Mouse (Mus musculus): Measurements from ENCODE around the gene Pithd1. TPM values are rescaled to one million over a fixed set of nuclear protein-coding genes. Genes with fewer than 3 reads are reported as not detected.
A peak's percentile ranks its signal among the peaks of the same experiment; 100 is the strongest.

Gene Pithd1
- polyA plus RNA-seq, 1 experiment, result 140 TPM

DNA sequence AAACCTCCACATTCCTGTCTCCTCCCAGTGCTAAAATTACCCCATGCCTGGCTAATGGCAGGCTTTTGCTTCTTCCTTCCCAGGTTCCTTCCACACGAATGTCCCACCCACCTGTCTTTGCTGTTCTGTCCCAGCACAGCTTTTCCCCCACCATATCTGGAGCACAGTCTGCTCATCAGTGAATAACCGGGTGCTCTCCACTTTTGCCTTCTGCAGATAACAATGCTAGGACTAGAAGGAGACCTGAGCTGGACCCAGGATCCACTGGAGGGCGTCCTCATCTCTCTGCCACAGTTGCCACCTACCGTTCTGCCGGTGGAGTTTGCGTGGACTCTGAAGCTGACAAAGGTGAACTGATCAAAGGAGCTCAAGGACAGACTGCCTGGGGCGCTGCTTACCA lies 48.2 kb downstream of the Pithd1 start:
- Histone ChIP-seq H3K4me3 (ENCODE audit: control insufficient read depth, insufficient read depth, low read length) (no peak overlapping the region), H3K4me1 (replicated peaks; ENCODE audit: control insufficient read depth, insufficient read depth, low read length) (no peaks in the 10 kb centered on the region), H3K36me3 (ENCODE audit: control insufficient read depth, insufficient read depth, low read length) (no peaks in the 10 kb centered on the region; the same call in 1 of the 2 replicates), H3K27ac (ENCODE audit: control insufficient read depth, insufficient read depth, low read length) (no peak overlapping the region), H3K27me3 (ENCODE audit: control insufficient read depth, insufficient read depth, low read length) (no peaks in the 10 kb centered on the region)
- WGBS, result 98% methylated on average over 7 of the region's 7 CpGs
- no peak for DNase-seq
- TF ChIP-seq POLR2A (IDR thresholded peaks at IDR 0.05; ENCODE audit: control insufficient read depth, extremely low read depth, insufficient read depth, low read length, poor library complexity), result no peak
- no peak for TF ChIP-seq CTCF (IDR thresholded peaks at IDR 0.05; ENCODE audit: borderline replicate concordance, control insufficient read depth, extremely low read depth, insufficient read depth, low read length, poor library complexity)

DNA sequence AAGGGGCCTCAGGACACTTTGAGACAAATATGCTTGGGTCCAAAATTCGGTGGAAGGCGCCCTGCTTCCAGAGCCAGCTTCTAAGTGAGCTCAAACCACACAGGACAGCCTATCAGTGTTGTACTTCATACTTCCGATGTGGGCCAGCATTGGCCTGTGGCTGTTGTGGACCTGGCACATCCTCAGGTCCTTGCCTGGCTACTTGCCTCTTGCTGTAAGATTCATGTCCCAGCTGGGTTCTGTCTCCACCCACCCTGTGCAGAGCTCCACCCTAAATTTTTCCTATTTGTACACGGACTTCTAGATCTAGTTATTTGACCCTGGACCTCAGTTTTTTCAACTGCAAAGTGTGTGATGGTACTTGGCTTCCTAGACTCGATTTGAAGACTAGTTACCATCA lies 51.6 kb downstream of the Pithd1 start:
- Histone ChIP-seq H3K4me3 (ENCODE audit: control insufficient read depth, insufficient read depth, low read length) (no peak overlapping the region), H3K27ac (ENCODE audit: control insufficient read depth, insufficient read depth, low read length) (no peak overlapping the region), H3K4me1 (replicated peaks; ENCODE audit: control insufficient read depth, insufficient read depth, low read length) (no peaks in the 10 kb centered on the region), H3K27me3 (ENCODE audit: control insufficient read depth, insufficient read depth, low read length) (no peaks in the 10 kb centered on the region), H3K36me3 (ENCODE audit: control insufficient read depth, insufficient read depth, low read length) (peaks cover 4% of the 10 kb centered on the region; the same call in 1 of the 2 replicates)
- no peak for DNase-seq
- TF ChIP-seq CTCF (IDR thresholded peaks at IDR 0.05; ENCODE audit: borderline replicate concordance, control insufficient read depth, extremely low read depth, insufficient read depth, low read length, poor library complexity) (no peak), POLR2A (IDR thresholded peaks at IDR 0.05; ENCODE audit: control insufficient read depth, extremely low read depth, insufficient read depth, low read length, poor library complexity) (no peak)
- WGBS, result 92% methylated on average over 5 of the region's 5 CpGs

DNA sequence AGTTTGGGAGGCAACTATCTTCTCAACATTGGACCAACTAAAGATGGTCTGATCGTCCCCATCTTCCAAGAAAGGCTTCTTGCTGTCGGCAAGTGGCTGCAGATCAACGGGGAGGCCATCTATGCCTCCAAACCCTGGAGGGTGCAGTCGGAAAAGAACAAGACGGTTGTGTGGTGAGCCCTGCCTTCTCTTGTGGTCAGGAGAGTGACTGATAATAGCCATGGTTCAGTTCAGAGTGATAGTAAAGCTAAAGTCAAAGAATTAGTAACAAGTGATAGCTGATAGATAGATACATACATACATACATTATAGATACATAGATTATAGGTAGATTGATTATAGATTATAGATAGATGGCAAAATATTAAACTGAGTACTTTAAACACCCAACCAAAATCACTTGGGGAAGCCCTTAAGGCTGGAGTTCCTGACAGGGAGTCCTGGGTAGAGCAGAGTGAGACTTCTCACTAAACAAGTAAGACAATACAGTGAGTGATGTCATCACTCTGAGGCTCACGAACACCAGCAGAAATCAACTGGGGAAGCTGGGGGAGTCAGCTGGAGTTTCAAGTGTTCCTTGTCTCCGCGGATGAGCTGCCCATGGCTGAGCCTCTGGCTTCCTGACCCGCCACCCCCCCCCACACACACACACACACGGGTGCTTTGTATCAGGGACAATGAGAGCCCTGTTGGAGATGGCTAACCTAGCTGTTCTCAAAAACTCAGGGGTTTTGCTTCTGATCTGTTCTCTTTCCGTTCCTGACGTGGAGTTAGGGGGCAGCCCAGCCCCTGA lies 52.2 kb downstream of the Pithd1 start:
- TF ChIP-seq POLR2A (IDR thresholded peaks at IDR 0.05; ENCODE audit: control insufficient read depth, extremely low read depth, insufficient read depth, low read length, poor library complexity), result no peak
- TF ChIP-seq CTCF (IDR thresholded peaks at IDR 0.05; ENCODE audit: borderline replicate concordance, control insufficient read depth, extremely low read depth, insufficient read depth, low read length, poor library complexity), result no peak
- 83% methylated on average over 12 of the region's 12 CpGs for WGBS
- DNase-seq, result no peak
- Histone ChIP-seq H3K27ac (ENCODE audit: control insufficient read depth, insufficient read depth, low read length) (no peak overlapping the region), H3K4me3 (ENCODE audit: control insufficient read depth, insufficient read depth, low read length) (no peak overlapping the region), H3K4me1 (replicated peaks; ENCODE audit: control insufficient read depth, insufficient read depth, low read length) (no peaks in the 10 kb centered on the region), H3K27me3 (ENCODE audit: control insufficient read depth, insufficient read depth, low read length) (no peaks in the 10 kb centered on the region), H3K36me3 (ENCODE audit: control insufficient read depth, insufficient read depth, low read length) (peaks cover 4% of the 10 kb centered on the region; the same call in 1 of the 2 replicates)

DNA sequence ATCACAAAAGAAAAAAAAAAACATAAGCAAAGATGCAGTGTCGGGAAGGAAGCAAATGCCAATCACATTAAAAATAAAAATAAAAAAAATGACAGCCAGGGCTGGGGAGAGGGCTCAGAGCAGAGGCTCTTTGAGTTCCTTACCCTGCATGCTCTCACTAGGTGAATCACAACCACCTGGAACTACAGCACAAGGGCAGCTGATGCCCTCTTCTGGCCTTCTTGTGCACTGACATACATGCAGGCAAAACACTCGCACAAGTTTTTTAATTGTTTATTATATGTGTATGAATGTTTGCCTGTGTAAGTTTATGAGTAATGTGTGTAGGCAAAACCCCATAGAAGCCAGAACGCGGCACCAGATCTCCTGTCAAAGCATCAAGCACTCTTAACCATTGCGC lies 55.2 kb downstream of the Pithd1 start:
- Histone ChIP-seq H3K4me1 (replicated peaks; ENCODE audit: control insufficient read depth, insufficient read depth, low read length) (no peaks in the 10 kb centered on the region), H3K36me3 (ENCODE audit: control insufficient read depth, insufficient read depth, low read length) (peaks cover 4% of the 10 kb centered on the region; the same call in 1 of the 2 replicates), H3K27me3 (ENCODE audit: control insufficient read depth, insufficient read depth, low read length) (no peaks in the 10 kb centered on the region), H3K27ac (ENCODE audit: control insufficient read depth, insufficient read depth, low read length) (no peak overlapping the region), H3K4me3 (ENCODE audit: control insufficient read depth, insufficient read depth, low read length) (no peak overlapping the region)
- peak; percentile 40 for DNase-seq
- WGBS, result 78% methylated on average over 5 of the region's 5 CpGs
- no peak for TF ChIP-seq CTCF (IDR thresholded peaks at IDR 0.05; ENCODE audit: borderline replicate concordance, control insufficient read depth, extremely low read depth, insufficient read depth, low read length, poor library complexity)
- TF ChIP-seq POLR2A (IDR thresholded peaks at IDR 0.05; ENCODE audit: control insufficient read depth, extremely low read depth, insufficient read depth, low read length, poor library complexity), result no peak

DNA sequence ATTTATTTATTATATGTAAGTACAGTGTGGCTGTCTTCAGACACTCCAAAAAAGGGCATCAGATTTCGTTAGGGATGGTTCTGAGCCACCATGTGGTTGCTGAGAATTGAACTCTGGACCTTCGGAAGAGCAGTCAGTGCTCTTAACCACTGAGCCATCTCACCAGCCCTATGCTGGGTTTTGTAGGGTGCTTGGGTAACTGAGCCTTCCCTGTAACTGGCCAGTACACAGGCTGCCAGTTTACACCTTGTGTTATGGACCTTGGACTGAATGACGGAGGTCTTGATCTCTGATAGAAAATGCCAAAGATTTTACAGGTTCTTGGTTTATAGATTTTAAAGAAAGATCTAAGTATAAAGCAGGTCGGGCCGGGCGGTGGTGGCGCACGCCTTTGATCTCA lies 56.8 kb downstream of the Pithd1 start:
- Histone ChIP-seq H3K4me3 (ENCODE audit: control insufficient read depth, insufficient read depth, low read length) (no peak overlapping the region), H3K4me1 (replicated peaks; ENCODE audit: control insufficient read depth, insufficient read depth, low read length) (no peaks in the 10 kb centered on the region), H3K27me3 (ENCODE audit: control insufficient read depth, insufficient read depth, low read length) (no peaks in the 10 kb centered on the region), H3K36me3 (ENCODE audit: control insufficient read depth, insufficient read depth, low read length) (peaks cover 4% of the 10 kb centered on the region; the same call in 1 of the 2 replicates), H3K27ac (ENCODE audit: control insufficient read depth, insufficient read depth, low read length) (no peak overlapping the region)
- 98% methylated on average over 8 of the region's 8 CpGs for WGBS
- TF ChIP-seq CTCF (IDR thresholded peaks at IDR 0.05; ENCODE audit: borderline replicate concordance, control insufficient read depth, extremely low read depth, insufficient read depth, low read length, poor library complexity) (no peak), POLR2A (IDR thresholded peaks at IDR 0.05; ENCODE audit: control insufficient read depth, extremely low read depth, insufficient read depth, low read length, poor library complexity) (no peak)
- DNase-seq, result no peak

DNA sequence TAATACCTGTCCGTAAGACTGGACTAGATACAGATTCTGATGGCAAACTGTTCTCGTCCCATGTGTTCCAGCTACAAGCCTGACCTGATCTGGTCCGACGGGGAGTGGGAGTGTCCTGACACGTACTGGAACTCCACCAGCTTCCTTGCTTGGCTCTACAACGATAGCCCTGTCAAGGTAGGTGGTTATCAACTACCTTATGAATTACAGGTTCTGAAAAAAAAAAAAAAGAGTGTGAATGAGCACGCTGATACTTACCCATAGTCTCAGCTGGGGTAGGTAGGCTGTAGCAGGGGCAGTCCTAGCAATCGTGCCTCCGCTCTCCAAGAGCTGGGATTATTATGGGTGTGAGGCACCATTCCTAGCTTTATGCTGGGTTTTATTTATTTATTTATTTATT lies 57.2 kb downstream of the Pithd1 start:
- TF ChIP-seq CTCF (IDR thresholded peaks at IDR 0.05; ENCODE audit: borderline replicate concordance, control insufficient read depth, extremely low read depth, insufficient read depth, low read length, poor library complexity) (no peak), POLR2A (IDR thresholded peaks at IDR 0.05; ENCODE audit: control insufficient read depth, extremely low read depth, insufficient read depth, low read length, poor library complexity) (no peak)
- Histone ChIP-seq H3K27me3 (ENCODE audit: control insufficient read depth, insufficient read depth, low read length) (no peaks in the 10 kb centered on the region), H3K4me3 (ENCODE audit: control insufficient read depth, insufficient read depth, low read length) (no peak overlapping the region), H3K4me1 (replicated peaks; ENCODE audit: control insufficient read depth, insufficient read depth, low read length) (no peaks in the 10 kb centered on the region), H3K27ac (ENCODE audit: control insufficient read depth, insufficient read depth, low read length) (no peak overlapping the region), H3K36me3 (ENCODE audit: control insufficient read depth, insufficient read depth, low read length) (peaks cover 4% of the 10 kb centered on the region; the same call in 1 of the 2 replicates)
- DNase-seq, result no peak
- 94% methylated on average over 9 of the region's 9 CpGs for WGBS
